8 mouse cellular contexts compared by ENCODE assay signal in the genomic region with DNA sequence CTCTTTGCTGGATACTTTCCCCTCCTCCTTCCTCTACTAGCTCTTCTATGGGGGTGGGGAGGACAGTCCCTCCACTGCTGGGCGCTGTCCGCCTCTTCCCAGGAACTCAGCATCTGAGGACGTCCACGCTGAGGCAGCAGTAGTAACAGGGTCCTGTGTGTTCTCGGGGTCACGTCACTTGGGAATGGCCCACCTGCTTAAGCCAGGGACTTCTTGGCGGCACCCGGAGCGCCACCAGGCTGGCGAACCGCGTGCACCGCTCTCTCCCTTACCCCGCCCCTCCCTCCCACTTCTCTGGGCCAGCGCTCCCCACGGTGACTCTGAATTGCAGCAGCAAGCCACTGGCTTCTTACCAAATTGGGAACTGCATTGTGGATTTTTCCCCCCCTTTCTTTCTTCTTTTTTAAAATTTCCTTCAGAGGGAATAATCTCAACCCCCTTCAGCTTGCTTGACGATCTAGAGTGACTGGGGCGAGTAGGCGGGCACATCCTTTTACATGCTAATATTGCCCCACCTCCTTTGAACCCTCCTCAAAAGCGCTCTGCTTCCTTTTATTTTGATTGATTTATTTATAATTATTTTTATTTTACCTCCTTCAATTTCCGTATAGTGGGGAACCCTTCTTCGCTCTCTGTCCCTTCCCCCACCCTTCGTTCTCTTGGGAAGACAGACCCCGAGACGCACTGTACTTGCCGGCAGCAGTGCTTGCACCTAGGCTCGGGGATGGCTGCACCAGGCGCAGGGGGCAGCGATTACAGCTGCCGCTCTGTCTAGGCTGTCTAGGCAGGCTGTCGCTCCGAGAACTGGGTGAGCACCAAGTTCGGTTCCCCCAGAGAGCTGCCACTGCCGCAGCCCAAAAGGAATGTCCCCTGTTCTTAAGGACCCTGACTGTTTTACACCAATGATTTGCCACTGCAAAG.
DNase-seq lines count a peak whose midpoint lies in the region; ATAC-seq lines count a peak whose summit lies in the region.

No protein-coding gene starts in this region.

- no peaks in the 10 kb centered on the region for H3K36me3 ChIP-seq in heart, embryonic 10.5 days
- H3K36me3 ChIP-seq in forebrain, embryonic 13.5 days (ENCODE audit: poor library complexity, severe bottlenecking): no peaks in the 10 kb centered on the region
- H3K36me3 ChIP-seq in liver, embryonic 16.5 days (ENCODE audit: control insufficient read depth, insufficient read depth): no peaks in the 10 kb centered on the region
- H3K36me3 ChIP-seq in stomach, embryonic 14.5 days (ENCODE audit: control insufficient read depth, insufficient read depth, low read length): no peaks in the 10 kb centered on the region

- H3K27ac ChIP-seq in heart, embryonic 10.5 days: no peak overlapping the region
- peak overlapping the region; percentile 40 for H3K27ac ChIP-seq in forebrain, embryonic 13.5 days
- no peak overlapping the region for H3K27ac ChIP-seq in liver, embryonic 16.5 days (ENCODE audit: low read length)
- no peak overlapping the region for H3K27ac ChIP-seq in stomach, embryonic 14.5 days (ENCODE audit: low read length)

- DNase-seq in heart, embryonic 10.5 days (ENCODE audit: low spot score): no peak
- no peak for DNase-seq in heart, adult 8-10 months (ENCODE audit: low spot score)
- peak; percentile 46 to 65 for DNase-seq in layer of hippocampus, adult 18-20 months (ENCODE audit: low spot score in 2 of 2)
- no peak for DNase-seq in yolk sac, embryonic 10.5 days (ENCODE audit: low spot score)

- no peaks in the 10 kb centered on the region for H3K9me3 ChIP-seq in heart, embryonic 10.5 days
- no peaks in the 10 kb centered on the region for H3K9me3 ChIP-seq in forebrain, embryonic 13.5 days (replicated peaks)
- no peaks in the 10 kb centered on the region for H3K9me3 ChIP-seq in liver, embryonic 16.5 days (replicated peaks; ENCODE audit: control insufficient read depth, low read length)
- H3K9me3 ChIP-seq in stomach, embryonic 14.5 days (ENCODE audit: control insufficient read depth, low read depth, low read length): no peaks in the 10 kb centered on the region

- H3K9ac ChIP-seq in forebrain, embryonic 13.5 days: peak overlapping the region; percentile 66
- no peak overlapping the region for H3K9ac ChIP-seq in liver, embryonic 16.5 days (ENCODE audit: low read depth, low read length)
- H3K9ac ChIP-seq in stomach, embryonic 14.5 days (replicated peaks; ENCODE audit: low read depth, low read length): no peak overlapping the region; the same call in 1 of the 2 replicates

- peak overlapping the region; percentile 63 for H3K4me3 ChIP-seq in heart, embryonic 10.5 days
- H3K4me3 ChIP-seq in forebrain, embryonic 13.5 days: peak overlapping the region; percentile 55
- no peak overlapping the region for H3K4me3 ChIP-seq in liver, embryonic 16.5 days (ENCODE audit: low read depth, low read length)
- H3K4me3 ChIP-seq in stomach, embryonic 14.5 days (ENCODE audit: low read depth, low read length): peak overlapping the region; percentile 31

- ATAC-seq in cerebellum, adult (ENCODE audit: insufficient number of reproducible peaks, low FRiP score, low TSS enrichment): peak; percentile 90
- ATAC-seq in forebrain, embryonic 13.5 days: peak; percentile 92
- ATAC-seq in liver, embryonic 16.5 days (ENCODE audit: low read depth): no peak
- no peak; the same call in 1 of the 2 replicates for ATAC-seq in stomach, embryonic 14.5 days (ENCODE audit: insufficient number of reproducible peaks, insufficient read depth, low FRiP score, low read depth)

- H3K27me3 ChIP-seq in heart, embryonic 10.5 days (ENCODE audit: insufficient read depth, poor library complexity, severe bottlenecking): 0 out of 2 replicates have a peak, but pooled peaks cover 9% of the 10 kb centered on the region
- H3K27me3 ChIP-seq in forebrain, embryonic 13.5 days: no peaks in the 10 kb centered on the region
- no peaks in the 10 kb centered on the region for H3K27me3 ChIP-seq in liver, embryonic 16.5 days (ENCODE audit: control insufficient read depth, insufficient read depth, low read depth, low read length)
- 0 out of 2 replicates have a peak, but pooled peaks cover 2% of the 10 kb centered on the region for H3K27me3 ChIP-seq in stomach, embryonic 14.5 days (ENCODE audit: control insufficient read depth, insufficient read depth, low read length)

- peaks cover 9% of the 10 kb centered on the region for H3K4me1 ChIP-seq in heart, embryonic 10.5 days
- peaks cover 13% of the 10 kb centered on the region; the same call in 1 of the 2 replicates for H3K4me1 ChIP-seq in forebrain, embryonic 13.5 days
- no peaks in the 10 kb centered on the region for H3K4me1 ChIP-seq in liver, embryonic 16.5 days (ENCODE audit: control insufficient read depth, low read depth, low read length)
- H3K4me1 ChIP-seq in stomach, embryonic 14.5 days (ENCODE audit: control insufficient read depth, insufficient read depth, low read length): 0 out of 2 replicates have a peak, but pooled peaks cover 3% of the 10 kb centered on the region

- WGBS in heart, embryonic 10.5 days: under 1% methylated on average over 34 of the region's 34 CpGs
- WGBS in forebrain, embryonic 13.5 days: 1% methylated on average over 34 of the region's 34 CpGs
- WGBS in liver, embryonic 16.5 days (ENCODE audit: insufficient replicate concordance): 2% methylated on average over 33 of the region's 34 CpGs
- under 1% methylated on average over 34 of the region's 34 CpGs for WGBS in stomach, embryonic 14.5 days

- peak overlapping the region; percentile 76 for H3K4me2 ChIP-seq in forebrain, embryonic 13.5 days
- peak overlapping the region; percentile 20; the same call in 1 of the 2 replicates for H3K4me2 ChIP-seq in liver, embryonic 16.5 days (ENCODE audit: low read depth, low read length)
- peak overlapping the region; percentile 88 for H3K4me2 ChIP-seq in stomach, embryonic 14.5 days (replicated peaks; ENCODE audit: low read depth, low read length)

Comparison
In these comparisons a context has a peak if more than half of its experiments do, and no peak if none do; other contexts are left out.
1. DNase-seq: peak in layer of hippocampus, adult 18-20 months (2 of 2); none in heart, embryonic 10.5 days (single experiment), heart, adult 8-10 months (single experiment) and yolk sac, embryonic 10.5 days (single experiment).
2. ATAC-seq: peak in cerebellum, adult (single experiment) and forebrain, embryonic 13.5 days (single experiment); none in liver, embryonic 16.5 days (single experiment) and stomach, embryonic 14.5 days (single experiment).
3. H3K4me2 ChIP-seq: peak in every context shown above with its lines; median percentile 88 in stomach, embryonic 14.5 days; 76 in forebrain, embryonic 13.5 days; 20 in liver, embryonic 16.5 days.